Mouse (Mus musculus) CH12.LX (cell line): ENCODE data around the gene Olfr186. TPM values are rescaled to one million over a fixed set of nuclear protein-coding genes. Genes with fewer than 3 reads are reported as not detected.

Experiments
- DNase-seq: peaks from one replicate; pipeline ENCODE4 v3.0.0-alpha.2; 2013; ENCODE audit errors: extremely low read depth
- H3K27ac ChIP-seq: 2 replicates; pipeline ENCODE4 v1.5.1; 2012; ENCODE audit warnings: low read depth, mild to moderate bottlenecking, control low read depth, moderate library complexity; ENCODE audit not compliant: insufficient read depth
- H3K27me3 ChIP-seq: replicated peaks from 2 replicates; pipeline ENCODE3; 2012; ENCODE audit warnings: inconsistent platforms
- H3K36me3 ChIP-seq, 2 experiments: replicated peaks in 1 of 2; 2 replicates each; pipeline versions ENCODE3 to v1.6.1; 2012; ENCODE audit warnings: inconsistent platforms in 1 of 2, low read length in 1 of 2, mild to moderate bottlenecking in 1 of 2, mixed read lengths in 1 of 2, moderate library complexity in 1 of 2; ENCODE audit not compliant: control insufficient read depth in 1 of 2, insufficient read depth in 1 of 2
- H3K4me1 ChIP-seq, 2 experiments: 2 replicates each; pipeline ENCODE4 v1.6.1; 2012; ENCODE audit warnings: inconsistent platforms in 1 of 2, moderate library complexity in 1 of 2; ENCODE audit not compliant: insufficient read depth in 2 of 2, control insufficient read depth in 1 of 2
- H3K4me2 ChIP-seq: 2 replicates; pipeline ENCODE4 v1.6.1; 2012; ENCODE audit warnings: low read depth, mild to moderate bottlenecking, control low read depth; ENCODE audit not compliant: poor library complexity, insufficient read depth, severe bottlenecking
- H3K4me3 ChIP-seq, 3 experiments: fragments of 150-350 bp in 1 of 3; sonication (generic) in 1 of 3; replicated peaks in 1 of 3; 2 replicates each; pipeline versions ENCODE3 to v1.5.1; 2011 to 2012; ENCODE audit warnings: low read depth in 2 of 3, low read length in 2 of 3, mild to moderate bottlenecking in 2 of 3, moderate library complexity in 2 of 3, control low read depth in 1 of 3, improper control_type of control experiment in 1 of 3, inconsistent platforms in 1 of 3, mixed read lengths in 1 of 3; ENCODE audit not compliant: poor library complexity in 1 of 3
- H3K79me2 ChIP-seq: replicated peaks from 2 replicates; pipeline ENCODE4 v1.6.1; 2012; ENCODE audit warnings: mild to moderate bottlenecking, moderate library complexity; ENCODE audit not compliant: control insufficient read depth, poor library complexity, insufficient read depth, severe bottlenecking; ENCODE audit errors: extremely low read depth
- H3K9ac ChIP-seq: 2 replicates; pipeline ENCODE4 v1.6.1; 2012; ENCODE audit warnings: low read depth, mild to moderate bottlenecking, control low read depth, moderate library complexity; ENCODE audit not compliant: insufficient read depth
- H3K9me3 ChIP-seq: replicated peaks from 2 replicates; pipeline ENCODE3; 2012; ENCODE audit warnings: low read length, inconsistent platforms, mixed read lengths
- CHD1 ChIP-seq: IDR thresholded peaks from 2 replicates; pipeline ENCODE4 v1.6.1; 2012; ENCODE audit warnings: low read depth, low read length, improper control_type of control experiment, inconsistent platforms
- CHD2 ChIP-seq: IDR thresholded peaks from 2 replicates; pipeline ENCODE4 v1.6.1; 2011; ENCODE audit warnings: low read length, improper control_type of control experiment
- ELF1 ChIP-seq: IDR thresholded peaks from 2 replicates; pipeline ENCODE4 v1.6.1; 2014; ENCODE audit warnings: low read depth, mild to moderate bottlenecking, inconsistent platforms, low read length, improper control_type of control experiment
- GABPA ChIP-seq: IDR thresholded peaks from 2 replicates; pipeline ENCODE4 v1.6.1; 2012; ENCODE audit warnings: low read depth, low read length, improper control_type of control experiment, inconsistent platforms; ENCODE audit not compliant: insufficient replicate concordance
- MAX ChIP-seq: IDR thresholded peaks from 2 replicates; pipeline ENCODE4 v1.6.1; 2011; ENCODE audit warnings: low read length, improper control_type of control experiment
- MAZ ChIP-seq: IDR thresholded peaks from 2 replicates; pipeline ENCODE4 v1.6.1; 2012; ENCODE audit warnings: low read depth, mild to moderate bottlenecking, inconsistent platforms, low read length, improper control_type of control experiment, moderate library complexity
- MEF2A ChIP-seq: IDR thresholded peaks from 2 replicates; pipeline ENCODE4 v1.6.1; 2014; ENCODE audit warnings: low read depth, mild to moderate bottlenecking, inconsistent platforms, low read length, improper control_type of control experiment, borderline replicate concordance
- NELFE ChIP-seq: IDR thresholded peaks from 2 replicates; pipeline ENCODE4 v1.6.1; 2011; ENCODE audit warnings: low read depth, low read length, improper control_type of control experiment
- POLR2A ChIP-seq: IDR thresholded peaks from 2 replicates; pipeline ENCODE4 v1.6.1; 2011; ENCODE audit warnings: low read depth, mild to moderate bottlenecking, improper control_type of control experiment, low read length
- RAD21 ChIP-seq: IDR thresholded peaks from 2 replicates; pipeline ENCODE4 v1.6.1; 2011; ENCODE audit warnings: low read depth, mild to moderate bottlenecking, low read length, improper control_type of control experiment, moderate library complexity
- SIN3A ChIP-seq: IDR thresholded peaks from 2 replicates; pipeline ENCODE4 v1.6.1; 2012; ENCODE audit warnings: low read length, improper control_type of control experiment, inconsistent platforms
- dilution Hi-C: fragments of 300-500 bp; cut with MboI; formaldehyde crosslinking; loops from 2 replicates; pipeline ENCODE4 v1.14.3; 2020; ENCODE audit warnings: low sequenced_read_pairs; ENCODE audit not compliant: extremely low pct_unique_long_range_greater_than_20kb, extremely low pct_ligation_motif_present
- in situ Hi-C: fragments of 300-500 bp; cut with MboI; formaldehyde crosslinking; loops from 3 replicates; pipeline ENCODE4 v1.14.3; 2019; ENCODE audit warnings: low sequenced_read_pairs, low pct_ligation_motif_present, low pct_unique_long_range_greater_than_20kb, mixed read lengths
- polyA plus RNA-seq: library from polyadenylated mRNA; unstranded; fragments of >175 nt; gene quantifications from 2 replicates; pipeline ENCODE4 v1.2.1, GENCODE M21; 2012; ENCODE audit warnings: low read depth; ENCODE audit not compliant: insufficient read length
- total RNA-seq, 2 experiments: library from RNA; depleted of rRNA; stranded (reverse); fragments of 300-350 nt in 1 of 2; fragments of >200 nt in 1 of 2; gene quantifications; 2 replicates each; pipeline ENCODE4 v1.2.3; 2012 to 2014

Olfr186 gene
- total and polyA plus RNA-seq, 3 experiments = not detected

GRCm38 (mm10) chr16:58995057-58995456 lies 35.0 kb downstream of the Olfr186 start, which contains the start of gene Olfr183:
TSS of gene Olfr183 (plus strand) at chr16:58995357.
- dilution Hi-C loops (no loop called here), in situ Hi-C loops (no loop called here)
- H3K4me2 ChIP-seq = no peak within 1 kb of the TSS
- H3K27ac ChIP-seq = no peak within 1 kb of the TSS
- no peaks in the 10 kb centered on the region for H3K27me3 ChIP-seq
- no peak for DNase-seq
- H3K4me1 ChIP-seq = no peaks in the 10 kb centered on the region
- TF ChIP-seq MAZ = no peak
- no peak for TF ChIP-seq POLR2A
- no peak for TF ChIP-seq NELFE
- TF ChIP-seq CHD2 = no peak
- TF ChIP-seq RAD21 = no peak
- no peak for TF ChIP-seq CHD1
- TF ChIP-seq ELF1 = no peak
- no peak for TF ChIP-seq GABPA
- no peak for TF ChIP-seq SIN3A
- no peak for TF ChIP-seq MAX
- no peak for TF ChIP-seq MEF2A
- no peaks in the 10 kb centered on the region for H3K9me3 ChIP-seq
- no peaks in the 10 kb centered on the region for H3K36me3 ChIP-seq
- no peaks in the 10 kb centered on the region for H3K79me2 ChIP-seq
- no peak within 1 kb of the TSS for H3K4me3 ChIP-seq
- H3K9ac ChIP-seq = no peak within 1 kb of the TSS

Other genes starting within 250 kb of the Olfr186 start
- not detected in 2 replicates for gene Olfr173, start 230.0 kb downstream of the Olfr186 start, total RNA-seq (2012; rRNA removed)
- gene Olfr173, start 230.0 kb downstream of the Olfr186 start, total RNA-seq (2014; rRNA removed) = not detected in 2 replicates
- gene Olfr173, start 230.0 kb downstream of the Olfr186 start, polyA plus RNA-seq = not detected in 2 replicates
- 0.38 and 0.89 TPM in 2 replicates for gene Olfr175-ps1, start 203.5 kb downstream of the Olfr186 start, total RNA-seq (2012; rRNA removed)
- 3.1 and 3.3 TPM in 2 replicates for gene Olfr175-ps1, start 203.5 kb downstream of the Olfr186 start, total RNA-seq (2014; rRNA removed)
- 0.46 and 0.70 TPM in 2 replicates for gene Olfr175-ps1, start 203.5 kb downstream of the Olfr186 start, polyA plus RNA-seq
- not detected in 2 replicates for gene Olfr177, start 155.5 kb downstream of the Olfr186 start, total RNA-seq (2012; rRNA removed)
- not detected in 2 replicates for gene Olfr177, start 155.5 kb downstream of the Olfr186 start, total RNA-seq (2014; rRNA removed)
- gene Olfr177, start 155.5 kb downstream of the Olfr186 start, polyA plus RNA-seq = not detected in 2 replicates
- gene Olfr178, start 138.2 kb downstream of the Olfr186 start, total RNA-seq (2012; rRNA removed) = not detected in 2 replicates
- gene Olfr178, start 138.2 kb downstream of the Olfr186 start, total RNA-seq (2014; rRNA removed) = not detected in 2 replicates
- gene Olfr178, start 138.2 kb downstream of the Olfr186 start, polyA plus RNA-seq = not detected in 2 replicates
- not detected in 2 replicates for gene Olfr181, start 101.5 kb downstream of the Olfr186 start, total RNA-seq (2012; rRNA removed)
- not detected in 2 replicates for gene Olfr181, start 101.5 kb downstream of the Olfr186 start, total RNA-seq (2014; rRNA removed)
- gene Olfr181, start 101.5 kb downstream of the Olfr186 start, polyA plus RNA-seq = not detected in 2 replicates
- gene Olfr180, start 100.9 kb downstream of the Olfr186 start, total RNA-seq (2012; rRNA removed) = not detected in 2 replicates
- gene Olfr180, start 100.9 kb downstream of the Olfr186 start, total RNA-seq (2014; rRNA removed) = not detected in 2 replicates
- gene Olfr180, start 100.9 kb downstream of the Olfr186 start, polyA plus RNA-seq = not detected in 2 replicates
- gene Olfr183, start 34.9 kb downstream of the Olfr186 start, total RNA-seq (2012; rRNA removed) = not detected in 2 replicates
- not detected in 2 replicates for gene Olfr183, start 34.9 kb downstream of the Olfr186 start, total RNA-seq (2014; rRNA removed)
- not detected in 2 replicates for gene Olfr183, start 34.9 kb downstream of the Olfr186 start, polyA plus RNA-seq
- gene Olfr187, start 9.5 kb upstream of the Olfr186 start, total RNA-seq (2012; rRNA removed) = not detected in 2 replicates
- gene Olfr187, start 9.5 kb upstream of the Olfr186 start, total RNA-seq (2014; rRNA removed) = not detected in 2 replicates
- not detected in 2 replicates for gene Olfr187, start 9.5 kb upstream of the Olfr186 start, polyA plus RNA-seq
- gene Olfr190, start 47.7 kb upstream of the Olfr186 start, total RNA-seq (2012; rRNA removed) = not detected in 2 replicates
- gene Olfr190, start 47.7 kb upstream of the Olfr186 start, total RNA-seq (2014; rRNA removed) = not detected in 2 replicates
- gene Olfr190, start 47.7 kb upstream of the Olfr186 start, polyA plus RNA-seq = not detected in 2 replicates
- not detected in 2 replicates for gene Olfr191, start 59.5 kb upstream of the Olfr186 start, total RNA-seq (2012; rRNA removed)
- not detected in 2 replicates for gene Olfr191, start 59.5 kb upstream of the Olfr186 start, total RNA-seq (2014; rRNA removed)
- not detected in 2 replicates for gene Olfr191, start 59.5 kb upstream of the Olfr186 start, polyA plus RNA-seq
- gene Olfr193, start 81.6 kb upstream of the Olfr186 start, total RNA-seq (2012; rRNA removed) = not detected in 2 replicates
- gene Olfr193, start 81.6 kb upstream of the Olfr186 start, total RNA-seq (2014; rRNA removed) = not detected in 2 replicates
- gene Olfr193, start 81.6 kb upstream of the Olfr186 start, polyA plus RNA-seq = not detected in 2 replicates
- gene Olfr194, start 90.8 kb upstream of the Olfr186 start, total RNA-seq (2012; rRNA removed) = not detected in 2 replicates
- gene Olfr194, start 90.8 kb upstream of the Olfr186 start, total RNA-seq (2014; rRNA removed) = not detected in 2 replicates
- gene Olfr194, start 90.8 kb upstream of the Olfr186 start, polyA plus RNA-seq = not detected in 2 replicates
- gene Olfr195, start 116.8 kb upstream of the Olfr186 start, total RNA-seq (2012; rRNA removed) = not detected in 2 replicates
- gene Olfr195, start 116.8 kb upstream of the Olfr186 start, total RNA-seq (2014; rRNA removed) = not detected in 2 replicates
- gene Olfr195, start 116.8 kb upstream of the Olfr186 start, polyA plus RNA-seq = not detected in 2 replicates
- gene Olfr196, start 140.2 kb upstream of the Olfr186 start, total RNA-seq (2012; rRNA removed) = not detected in 2 replicates
- gene Olfr196, start 140.2 kb upstream of the Olfr186 start, total RNA-seq (2014; rRNA removed) = not detected in 2 replicates
- not detected in 2 replicates for gene Olfr196, start 140.2 kb upstream of the Olfr186 start, polyA plus RNA-seq
- not detected in 2 replicates for gene Olfr198, start 173.2 kb upstream of the Olfr186 start, total RNA-seq (2012; rRNA removed)
- not detected in 2 replicates for gene Olfr198, start 173.2 kb upstream of the Olfr186 start, total RNA-seq (2014; rRNA removed)
- not detected in 2 replicates for gene Olfr198, start 173.2 kb upstream of the Olfr186 start, polyA plus RNA-seq
- gene Olfr199, start 189.5 kb upstream of the Olfr186 start, total RNA-seq (2012; rRNA removed) = not detected in 2 replicates
- gene Olfr199, start 189.5 kb upstream of the Olfr186 start, total RNA-seq (2014; rRNA removed) = not detected in 2 replicates
- gene Olfr199, start 189.5 kb upstream of the Olfr186 start, polyA plus RNA-seq = not detected in 2 replicates
- gene Olfr201, start 242.3 kb upstream of the Olfr186 start, total RNA-seq (2012; rRNA removed) = not detected in 2 replicates
- gene Olfr201, start 242.3 kb upstream of the Olfr186 start, total RNA-seq (2014; rRNA removed) = not detected in 2 replicates
- gene Olfr201, start 242.3 kb upstream of the Olfr186 start, polyA plus RNA-seq = not detected in 2 replicates